Mouse (Mus musculus): Measurements from ENCODE around the gene Wdfy1. TPM values are rescaled to one million over a fixed set of nuclear protein-coding genes. Genes with fewer than 3 reads are reported as not detected.

Wdfy1 gene
- total RNA-seq, 2 experiments from 2014 or later: 11.7 to 16.7 TPM

GRCm38 (mm10) chr1:79761106-79761916, 14.6 kb downstream of the Wdfy1 start:
- peak; percentile 85 to 88 for DNase-seq

- peak in 1 of 2 experiments; percentile 38 for DNase-seq
These were observed 15.3 kb downstream of the Wdfy1 start for GRCm38 (mm10) chr1:79760656-79761055.

DNA sequence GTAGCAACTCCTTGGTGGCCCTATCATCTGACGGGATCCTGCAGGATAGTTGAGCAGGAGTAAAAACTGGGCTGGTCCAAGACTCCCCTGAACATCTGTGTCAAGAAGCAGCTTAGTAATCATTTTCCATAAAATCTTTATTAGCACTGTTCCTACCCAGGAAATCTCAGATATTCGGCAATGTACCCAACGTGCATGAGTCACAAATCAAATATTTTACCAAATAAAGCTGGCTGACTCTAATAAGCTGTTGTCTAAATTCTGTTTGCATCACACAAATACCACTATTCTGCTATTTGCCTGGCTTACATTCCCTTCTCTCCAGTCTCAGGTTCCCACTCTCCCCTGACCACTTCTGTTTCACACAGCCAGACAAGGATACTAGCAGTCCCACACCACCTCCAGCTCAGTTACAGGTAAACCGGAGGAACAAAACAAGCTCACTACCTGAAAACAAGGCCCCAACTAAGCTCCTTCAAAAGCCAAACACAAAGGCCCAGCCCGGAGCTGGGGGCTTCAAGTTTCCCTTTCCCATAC, 16.4 kb downstream of the Wdfy1 start:
- DNase-seq: no peak

GRCm38 (mm10) chr1:79759006-79759405, 16.9 kb downstream of the Wdfy1 start:
- no peak for DNase-seq

- no peak for DNase-seq
These were observed 18.3 kb downstream of the Wdfy1 start for GRCm38 (mm10) chr1:79757597-79757996.

DNA sequence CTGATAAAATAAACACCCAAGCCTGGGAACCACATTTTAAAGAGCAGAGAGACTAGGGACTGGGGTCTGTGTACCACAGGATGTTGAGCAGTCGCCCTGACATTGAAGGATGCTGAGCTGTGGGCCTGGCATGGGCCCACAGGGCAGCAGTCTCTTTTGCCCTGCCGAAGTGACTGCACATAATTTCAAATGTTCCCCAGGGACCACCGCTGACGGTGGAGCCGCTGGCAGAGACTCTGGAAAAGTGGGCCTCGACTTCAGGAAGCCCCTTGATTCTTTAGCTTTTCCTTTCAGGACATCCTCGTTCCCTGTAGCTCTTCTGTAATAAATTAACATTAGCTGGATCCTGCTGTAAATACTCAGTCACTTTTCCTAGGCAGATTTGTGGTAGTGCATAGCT, 18.8 kb downstream of the Wdfy1 start:
- DNase-seq: no peak

GRCm38 (mm10) chr1:79756417-79756816, 19.5 kb downstream of the Wdfy1 start:
- DNase-seq: no peak

DNA sequence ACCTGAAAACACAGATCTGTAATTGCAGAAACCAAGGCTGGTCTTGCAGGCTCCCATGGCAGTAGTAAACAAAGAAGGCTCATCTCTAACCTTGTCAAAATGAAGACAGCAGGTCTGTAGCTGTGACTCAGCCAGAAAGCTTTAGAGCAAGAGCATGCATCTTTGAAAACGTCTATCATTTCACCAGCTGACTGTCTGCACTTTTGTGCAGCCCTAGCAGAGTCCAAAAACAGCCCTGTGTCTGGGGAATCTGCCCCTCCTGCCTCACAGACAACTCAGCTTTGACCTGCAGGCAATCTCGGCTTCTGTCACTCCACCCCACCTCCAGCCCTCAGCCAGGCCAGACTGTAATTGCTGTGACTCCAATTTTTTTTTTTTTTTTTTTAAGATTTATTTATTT, 20.6 kb downstream of the Wdfy1 start:
- no peak for DNase-seq

DNA sequence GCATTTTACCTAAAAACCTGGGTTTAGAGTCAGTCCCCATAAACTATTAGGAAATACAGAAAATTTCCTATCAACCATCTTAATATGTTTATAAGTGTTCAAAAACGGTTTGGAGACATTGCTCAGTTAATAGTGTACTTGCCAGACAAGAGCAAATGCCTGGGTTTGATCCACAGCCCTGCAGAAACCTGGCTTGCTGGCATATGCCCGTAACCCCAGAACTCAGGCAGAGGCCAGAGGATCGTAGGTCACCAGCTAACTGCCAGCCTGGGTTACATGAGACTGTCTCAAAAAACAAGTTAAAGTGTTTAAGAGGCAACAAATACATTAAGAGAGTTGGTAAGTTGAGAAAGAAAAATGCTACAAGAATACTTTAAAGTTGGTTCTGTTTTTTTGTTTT, 21.0 kb downstream of the Wdfy1 start:
- DNase-seq: no peak

DNA sequence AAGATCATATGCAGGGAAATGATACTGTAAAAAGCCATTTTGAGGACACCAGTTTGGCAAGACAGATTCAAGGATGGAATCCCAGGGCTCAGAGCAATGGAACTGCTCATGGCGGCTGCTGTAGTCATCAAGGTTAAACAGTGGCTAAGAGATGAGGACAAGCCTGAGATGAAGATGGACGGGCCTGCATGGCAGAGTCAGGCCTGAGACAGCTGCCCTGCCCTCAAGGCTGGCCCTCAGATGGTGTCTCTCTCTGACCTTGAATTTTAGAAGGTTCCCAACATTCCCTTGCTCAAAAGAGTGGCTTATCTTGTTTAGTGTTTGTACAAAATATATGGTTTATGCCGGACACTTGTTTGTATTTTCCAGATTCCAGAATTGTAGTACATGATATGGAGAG, 22.5 kb downstream of the Wdfy1 start:
- DNase-seq: no peak

DNA sequence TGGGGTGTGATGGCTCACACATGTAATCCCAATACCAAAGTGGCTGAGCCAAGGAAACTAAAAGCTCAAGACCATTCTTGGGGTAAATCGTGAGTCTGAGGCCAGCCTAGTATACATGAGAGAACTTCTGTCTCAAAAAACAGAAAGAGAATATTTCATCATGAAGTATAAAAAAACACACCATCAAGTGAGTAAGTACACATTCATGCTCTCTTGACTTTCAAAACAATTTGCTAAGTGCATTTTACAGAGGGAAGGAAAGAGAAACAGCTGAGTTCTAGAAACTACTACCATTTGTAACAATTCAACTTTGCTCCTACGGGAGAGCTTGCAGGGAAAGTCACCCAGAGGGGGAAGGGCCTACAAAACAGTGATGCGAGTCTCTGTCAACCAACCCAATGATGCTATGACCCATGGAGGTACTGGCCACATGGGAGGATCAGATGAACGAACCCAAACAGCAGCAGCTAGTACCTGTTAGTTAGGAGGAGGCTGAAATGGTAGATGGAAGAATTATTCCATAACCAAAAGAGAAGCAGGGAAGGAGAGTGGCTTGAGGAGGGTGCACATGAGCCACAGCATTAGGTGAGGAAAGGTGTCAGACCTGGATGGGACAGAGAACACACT, 23.1 kb downstream of the Wdfy1 start:
- DNase-seq: no peak

GRCm38 (mm10) chr1:79752015-79752695, 23.8 kb downstream of the Wdfy1 start:
- DNase-seq: no peak

GRCm38 (mm10) chr1:79751186-79751585, 24.8 kb downstream of the Wdfy1 start:
- DNase-seq: peak; percentile 43 to 67

GRCm38 (mm10) chr1:79746056-79746455, 29.9 kb downstream of the Wdfy1 start:
- DNase-seq: peak; percentile 83 to 90

DNA sequence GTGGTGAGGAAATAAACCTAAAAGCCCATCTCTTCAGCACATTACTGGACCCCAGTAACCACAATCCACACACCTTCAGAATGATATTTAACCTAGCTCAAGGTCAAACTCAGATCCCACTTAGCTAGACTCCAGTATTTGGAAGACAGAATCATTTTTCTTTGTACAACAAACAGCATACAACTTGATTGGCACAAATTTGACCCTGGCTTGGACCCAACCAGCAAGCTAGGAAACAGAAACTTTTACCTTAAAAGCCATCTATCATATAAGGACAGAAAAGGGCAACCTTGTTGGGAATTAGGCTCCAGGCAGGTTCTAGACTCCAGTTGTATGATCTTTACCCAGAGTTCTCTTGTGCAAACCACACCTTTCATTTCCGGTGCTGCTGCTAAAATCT, 32.6 kb downstream of the Wdfy1 start:
- no peak for DNase-seq

- DNase-seq: no peak
These were observed 33.0 kb downstream of the Wdfy1 start for GRCm38 (mm10) chr1:79742949-79743348.

- no peak for DNase-seq
These were observed 34.9 kb downstream of the Wdfy1 start for GRCm38 (mm10) chr1:79741002-79741401.

GRCm38 (mm10) chr1:79739726-79740125, 36.2 kb downstream of the Wdfy1 start:
- no peak for DNase-seq

DNA sequence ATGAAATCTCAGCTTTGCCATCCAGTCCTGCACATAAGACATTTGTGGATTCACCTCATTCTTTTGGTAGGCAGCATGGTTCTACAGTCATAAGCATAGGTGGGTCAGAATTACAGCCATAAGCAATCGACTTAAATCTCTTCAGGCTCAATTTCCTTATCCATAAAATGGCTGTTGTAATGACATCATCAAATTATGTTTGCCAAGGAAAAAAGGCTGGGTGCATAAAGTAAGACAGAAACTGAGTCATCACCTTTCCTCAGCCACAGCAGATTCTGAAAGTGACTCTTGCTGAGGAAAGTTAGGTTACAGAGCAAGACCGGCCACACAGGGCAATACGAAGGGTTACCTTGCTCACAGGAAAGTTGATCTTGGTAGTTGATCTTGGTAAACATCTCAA, 39.5 kb downstream of the Wdfy1 start:
- DNase-seq: no peak

GRCm38 (mm10) chr1:79734794-79735193, 41.1 kb downstream of the Wdfy1 start:
- DNase-seq: no peak

GRCm38 (mm10) chr1:79714152-79714923, 61.6 kb downstream of the Wdfy1 start:
- DNase-seq: no peak

GRCm38 (mm10) chr1:79713081-79713480, 62.9 kb downstream of the Wdfy1 start:
- no peak for DNase-seq

All from heart, adult 18-20 months (tissue).